Mouse (Mus musculus): Measurements from ENCODE around the gene Cacna1a. TPM values are rescaled to one million over a fixed set of nuclear protein-coding genes. Genes with fewer than 3 reads are reported as not detected.

The Cacna1a gene
- polyA plus RNA-seq, 1 experiment from 2014 or later: 20.0 TPM

DNA sequence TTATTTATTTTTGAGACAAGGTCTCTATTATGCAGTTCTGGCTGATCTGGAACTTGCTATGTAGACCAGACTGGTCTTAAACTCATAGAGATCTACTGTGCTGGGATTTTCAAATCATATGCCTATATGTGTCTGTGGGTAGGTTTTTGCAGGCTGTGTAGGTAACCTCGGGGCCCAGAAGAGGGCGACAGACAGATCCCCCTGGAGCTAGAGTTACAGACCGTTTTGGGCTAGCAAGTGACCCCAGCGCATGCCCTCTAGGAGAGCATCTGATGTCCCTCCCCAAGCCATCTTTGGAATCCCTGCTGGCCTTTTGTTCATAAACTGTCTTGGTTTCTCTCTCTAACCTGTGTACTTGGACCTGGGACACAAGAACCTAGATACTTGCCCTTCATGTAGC, 266.4 kb downstream of the Cacna1a start:
- no peak overlapping the region for H3K4me3 ChIP-seq (ENCODE audit: low read depth, low read length)
- H3K27me3 ChIP-seq (ENCODE audit: control insufficient read depth, insufficient read depth, low read depth, low read length): 0 out of 2 replicates have a peak, but pooled peaks cover 3% of the 10 kb centered on the region
- peaks cover 11% of the 10 kb centered on the region; the same call in 1 of the 2 replicates for H3K4me1 ChIP-seq (ENCODE audit: control insufficient read depth, insufficient read depth, low read length)
- no peak overlapping the region for H3K9ac ChIP-seq (ENCODE audit: low read depth, low read length)
- no peak overlapping the region for H3K27ac ChIP-seq (ENCODE audit: low read length)
- ATAC-seq: no peak
- H3K9me3 ChIP-seq (replicated peaks; ENCODE audit: control insufficient read depth, low read length, poor library complexity, severe bottlenecking): no peaks in the 10 kb centered on the region
- 25% methylated on average over 4 of the region's 4 CpGs for WGBS
- no peak overlapping the region for H3K4me2 ChIP-seq (ENCODE audit: low read length)
- H3K36me3 ChIP-seq (ENCODE audit: control insufficient read depth, insufficient read depth, low read length): no peaks in the 10 kb centered on the region

DNA sequence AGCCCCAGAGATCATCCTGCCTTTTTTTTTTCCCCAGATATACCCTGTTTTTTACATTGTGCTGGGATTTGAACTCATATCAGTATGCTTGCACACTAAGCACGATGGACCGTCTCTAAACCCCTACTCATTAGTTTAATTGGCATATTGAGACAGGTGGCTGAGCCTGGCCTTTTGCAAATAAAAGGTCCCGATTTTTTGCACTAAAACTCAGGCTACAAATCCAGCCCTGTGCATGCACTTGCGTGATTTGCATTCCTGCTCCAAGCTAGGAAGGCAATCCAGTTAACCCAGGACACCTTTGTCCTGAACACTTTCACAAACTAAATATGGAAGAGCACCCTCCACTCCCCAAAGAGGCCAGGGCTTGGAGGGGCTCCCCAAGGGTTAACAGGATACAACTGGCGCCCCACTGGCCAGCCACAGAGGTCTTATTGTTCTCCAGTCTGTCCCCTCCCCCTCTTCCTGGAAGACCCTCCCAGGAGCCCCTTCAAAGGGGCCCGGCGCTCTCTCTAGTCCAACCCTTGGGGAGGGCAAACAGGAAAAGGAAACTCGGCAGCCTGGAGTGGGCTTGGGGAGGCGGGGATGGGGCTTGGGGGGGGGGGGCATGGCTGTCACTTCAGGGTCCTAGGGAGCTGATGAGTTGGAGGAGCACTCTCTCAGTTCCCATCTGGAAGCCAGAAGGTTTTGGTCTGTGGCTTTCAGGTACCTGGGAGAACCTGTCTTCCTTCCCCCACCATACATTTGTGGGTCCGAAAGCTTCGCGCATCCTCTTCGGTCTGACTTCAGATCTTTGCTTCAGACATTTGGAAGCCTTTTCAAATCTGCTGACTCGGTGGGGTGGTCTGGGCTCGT, 267.3 kb downstream of the Cacna1a start:
- H3K4me1 ChIP-seq (ENCODE audit: control insufficient read depth, insufficient read depth, low read length): peaks cover 16% of the 10 kb centered on the region; the same call in 1 of the 2 replicates
- H3K27me3 ChIP-seq (ENCODE audit: control insufficient read depth, insufficient read depth, low read depth, low read length): 0 out of 2 replicates have a peak, but pooled peaks cover 3% of the 10 kb centered on the region
- peak overlapping the region; percentile 47 for H3K4me2 ChIP-seq (ENCODE audit: low read length)
- ATAC-seq: peak; percentile 52; the same call in 1 of the 2 replicates
- H3K9ac ChIP-seq (ENCODE audit: low read depth, low read length): peak overlapping the region; percentile 48; the same call in 1 of the 2 replicates
- H3K4me3 ChIP-seq (ENCODE audit: low read depth, low read length): peak overlapping the region; percentile 30
- no peaks in the 10 kb centered on the region for H3K36me3 ChIP-seq (ENCODE audit: control insufficient read depth, insufficient read depth, low read length)
- 1% methylated on average over 15 of the region's 15 CpGs for WGBS
- H3K9me3 ChIP-seq (replicated peaks; ENCODE audit: control insufficient read depth, low read length, poor library complexity, severe bottlenecking): no peaks in the 10 kb centered on the region
- peak overlapping the region; percentile 74 for H3K27ac ChIP-seq (ENCODE audit: low read length)

DNA sequence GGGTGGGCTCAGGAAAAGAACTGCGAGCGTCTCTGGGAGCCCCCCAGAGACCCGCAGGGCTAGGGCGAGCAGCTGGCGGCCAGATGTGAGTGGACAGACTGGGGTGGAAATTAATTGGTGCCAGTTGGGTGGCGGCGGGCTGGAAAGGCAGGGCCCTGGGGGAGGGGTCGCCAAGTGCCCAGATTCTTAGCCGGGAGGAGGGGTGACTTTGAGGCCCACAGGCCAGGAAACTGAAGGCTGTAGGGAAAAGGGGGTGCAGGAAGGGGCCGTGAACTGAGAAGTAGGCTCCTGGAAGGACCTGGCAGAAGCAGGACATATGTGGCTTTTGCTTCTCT, 267.9 kb downstream of the Cacna1a start:
- Histone ChIP-seq H3K27ac (ENCODE audit: low read length) (peak overlapping the region; percentile 74), H3K4me3 (ENCODE audit: low read depth, low read length) (peak overlapping the region; percentile 30), H3K9me3 (replicated peaks; ENCODE audit: control insufficient read depth, low read length, poor library complexity, severe bottlenecking) (no peaks in the 10 kb centered on the region), H3K9ac (ENCODE audit: low read depth, low read length) (peak overlapping the region; percentile 48; the same call in 1 of the 2 replicates), H3K27me3 (ENCODE audit: control insufficient read depth, insufficient read depth, low read depth, low read length) (0 out of 2 replicates have a peak, but pooled peaks cover 3% of the 10 kb centered on the region), H3K4me2 (ENCODE audit: low read length) (peak overlapping the region; percentile 47), H3K36me3 (ENCODE audit: control insufficient read depth, insufficient read depth, low read length) (no peaks in the 10 kb centered on the region), H3K4me1 (ENCODE audit: control insufficient read depth, insufficient read depth, low read length) (peaks cover 20% of the 10 kb centered on the region)
- ATAC-seq: no peak
- whole genome bisulfite sequencing: 2% methylated on average over 10 of the region's 10 CpGs

DNA sequence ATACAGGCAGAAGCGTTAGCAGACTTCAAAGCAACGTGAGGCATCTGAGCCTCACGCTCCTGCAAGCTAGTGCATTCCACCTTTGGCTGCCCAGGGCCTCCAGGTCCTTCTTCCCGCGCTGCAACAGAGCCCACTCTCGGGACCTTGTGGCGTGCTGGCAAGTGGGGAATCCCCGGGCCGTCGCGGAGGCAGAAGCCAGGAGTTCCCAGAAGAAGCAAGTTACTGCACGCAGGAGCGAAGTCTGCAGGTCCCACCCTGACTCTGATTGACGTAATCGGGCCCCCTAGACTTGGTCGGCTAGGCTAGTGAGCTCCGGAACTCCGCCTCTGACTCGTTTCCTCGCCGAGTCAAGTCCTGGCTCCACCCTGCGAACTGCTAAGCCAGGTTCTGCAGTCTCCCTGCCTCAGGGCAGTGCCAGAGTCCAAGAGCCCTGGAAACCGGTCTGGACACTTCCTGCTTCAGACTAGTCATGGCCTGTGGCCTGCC, 268.4 kb downstream of the Cacna1a start:
- ATAC-seq: 0 out of 2 replicates have a peak, but pooled peaks have one; percentile 15
- Histone ChIP-seq H3K9ac (ENCODE audit: low read depth, low read length) (peak overlapping the region; percentile 48; the same call in 1 of the 2 replicates), H3K27me3 (ENCODE audit: control insufficient read depth, insufficient read depth, low read depth, low read length) (peaks cover 3% of the 10 kb centered on the region; the same call in 1 of the 2 replicates), H3K4me2 (ENCODE audit: low read length) (peak overlapping the region; percentile 47), H3K27ac (ENCODE audit: low read length) (peak overlapping the region; percentile 74), H3K36me3 (ENCODE audit: control insufficient read depth, insufficient read depth, low read length) (no peaks in the 10 kb centered on the region), H3K4me3 (ENCODE audit: low read depth, low read length) (peak overlapping the region; percentile 30), H3K9me3 (replicated peaks; ENCODE audit: control insufficient read depth, low read length, poor library complexity, severe bottlenecking) (no peaks in the 10 kb centered on the region), H3K4me1 (ENCODE audit: control insufficient read depth, insufficient read depth, low read length) (peaks cover 24% of the 10 kb centered on the region)
- 4% methylated on average over 23 of the region's 23 CpGs for WGBS

DNA sequence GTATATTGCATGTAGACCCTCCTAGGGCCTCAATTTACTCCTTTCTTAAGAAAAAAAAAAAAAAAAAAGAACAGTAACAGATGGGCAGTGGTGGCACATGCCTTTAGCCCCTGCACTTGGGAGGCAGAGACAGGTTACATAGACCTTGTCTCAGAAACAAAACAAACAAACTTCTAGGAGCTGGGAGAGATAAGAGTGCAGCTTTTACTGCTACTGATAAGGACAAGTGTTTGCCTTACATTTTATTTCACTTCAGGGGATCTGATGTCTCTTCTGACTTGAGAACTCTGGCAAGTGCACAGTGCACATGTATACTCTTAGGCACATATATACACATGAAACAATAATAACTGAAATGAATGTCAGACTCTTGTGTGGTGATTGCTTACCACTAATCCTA, 269.0 kb downstream of the Cacna1a start:
- peaks cover 29% of the 10 kb centered on the region for H3K4me1 ChIP-seq (ENCODE audit: control insufficient read depth, insufficient read depth, low read length)
- no peak overlapping the region for H3K4me2 ChIP-seq (ENCODE audit: low read length)
- H3K27me3 ChIP-seq (ENCODE audit: control insufficient read depth, insufficient read depth, low read depth, low read length): peaks cover 6% of the 10 kb centered on the region; the same call in 1 of the 2 replicates
- H3K4me3 ChIP-seq (ENCODE audit: low read depth, low read length): no peak overlapping the region
- no peaks in the 10 kb centered on the region for H3K9me3 ChIP-seq (replicated peaks; ENCODE audit: control insufficient read depth, low read length, poor library complexity, severe bottlenecking)
- no peaks in the 10 kb centered on the region for H3K36me3 ChIP-seq (ENCODE audit: control insufficient read depth, insufficient read depth, low read length)
- ATAC-seq: no peak
- H3K9ac ChIP-seq (ENCODE audit: low read depth, low read length): no peak overlapping the region
- H3K27ac ChIP-seq (ENCODE audit: low read length): no peak overlapping the region

DNA sequence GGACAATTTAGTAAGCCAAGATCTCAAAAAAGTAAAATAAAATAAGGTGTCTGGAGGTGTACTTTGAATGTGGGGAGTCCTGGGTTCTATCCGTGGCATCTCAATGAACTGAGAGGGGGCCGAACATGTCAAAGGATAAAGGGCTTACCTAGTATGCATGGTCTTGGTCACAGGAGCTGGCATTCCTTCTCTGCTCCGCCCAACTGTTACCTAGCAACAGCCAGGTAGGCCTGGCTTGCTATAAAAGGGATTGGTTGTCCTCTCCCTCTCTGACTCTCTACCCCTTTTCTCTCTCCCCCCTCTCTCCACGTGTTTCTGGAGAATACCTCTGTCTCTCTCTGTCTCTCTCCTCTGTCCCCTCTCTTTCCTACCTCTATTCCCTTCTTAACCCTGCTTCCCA, 269.4 kb downstream of the Cacna1a start:
- Histone ChIP-seq H3K4me2 (ENCODE audit: low read length) (no peak overlapping the region), H3K36me3 (ENCODE audit: control insufficient read depth, insufficient read depth, low read length) (no peaks in the 10 kb centered on the region), H3K4me1 (ENCODE audit: control insufficient read depth, insufficient read depth, low read length) (peaks cover 32% of the 10 kb centered on the region), H3K4me3 (ENCODE audit: low read depth, low read length) (no peak overlapping the region), H3K27ac (ENCODE audit: low read length) (no peak overlapping the region), H3K9ac (ENCODE audit: low read depth, low read length) (no peak overlapping the region), H3K9me3 (replicated peaks; ENCODE audit: control insufficient read depth, low read length, poor library complexity, severe bottlenecking) (no peaks in the 10 kb centered on the region), H3K27me3 (ENCODE audit: control insufficient read depth, insufficient read depth, low read depth, low read length) (peaks cover 6% of the 10 kb centered on the region; the same call in 1 of the 2 replicates)
- ATAC-seq: no peak
- WGBS: 40% methylated on average over 4 of the region's 4 CpGs

DNA sequence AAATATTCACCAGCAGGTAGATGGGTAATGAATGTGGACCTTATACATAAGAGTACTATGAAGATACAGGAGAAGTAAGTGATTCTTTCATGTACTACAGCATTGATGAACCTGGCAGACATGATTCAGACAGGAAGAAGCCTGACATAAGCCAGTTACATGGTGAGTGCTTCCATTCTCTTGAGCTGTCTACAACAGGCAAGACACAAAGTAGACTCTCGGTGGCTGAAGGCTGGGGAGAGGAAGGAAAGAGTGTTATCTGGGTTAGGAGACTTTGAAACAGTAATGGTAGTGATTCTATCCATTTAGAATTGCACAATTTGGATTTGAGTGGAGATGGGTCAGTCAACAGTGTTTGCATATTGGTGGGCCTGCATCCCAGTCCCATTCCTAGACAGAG, 270.7 kb downstream of the Cacna1a start:
- Histone ChIP-seq H3K9me3 (replicated peaks; ENCODE audit: control insufficient read depth, low read length, poor library complexity, severe bottlenecking) (no peaks in the 10 kb centered on the region), H3K27me3 (ENCODE audit: control insufficient read depth, insufficient read depth, low read depth, low read length) (peaks cover 6% of the 10 kb centered on the region; the same call in 1 of the 2 replicates), H3K36me3 (ENCODE audit: control insufficient read depth, insufficient read depth, low read length) (no peaks in the 10 kb centered on the region), H3K4me3 (ENCODE audit: low read depth, low read length) (no peak overlapping the region), H3K4me2 (ENCODE audit: low read length) (no peak overlapping the region), H3K4me1 (ENCODE audit: control insufficient read depth, insufficient read depth, low read length) (peaks cover 41% of the 10 kb centered on the region), H3K27ac (ENCODE audit: low read length) (no peak overlapping the region), H3K9ac (ENCODE audit: low read depth, low read length) (no peak overlapping the region)
- WGBS: 43% methylated on average over 1 of the region's 1 CpGs
- ATAC-seq: no peak

DNA sequence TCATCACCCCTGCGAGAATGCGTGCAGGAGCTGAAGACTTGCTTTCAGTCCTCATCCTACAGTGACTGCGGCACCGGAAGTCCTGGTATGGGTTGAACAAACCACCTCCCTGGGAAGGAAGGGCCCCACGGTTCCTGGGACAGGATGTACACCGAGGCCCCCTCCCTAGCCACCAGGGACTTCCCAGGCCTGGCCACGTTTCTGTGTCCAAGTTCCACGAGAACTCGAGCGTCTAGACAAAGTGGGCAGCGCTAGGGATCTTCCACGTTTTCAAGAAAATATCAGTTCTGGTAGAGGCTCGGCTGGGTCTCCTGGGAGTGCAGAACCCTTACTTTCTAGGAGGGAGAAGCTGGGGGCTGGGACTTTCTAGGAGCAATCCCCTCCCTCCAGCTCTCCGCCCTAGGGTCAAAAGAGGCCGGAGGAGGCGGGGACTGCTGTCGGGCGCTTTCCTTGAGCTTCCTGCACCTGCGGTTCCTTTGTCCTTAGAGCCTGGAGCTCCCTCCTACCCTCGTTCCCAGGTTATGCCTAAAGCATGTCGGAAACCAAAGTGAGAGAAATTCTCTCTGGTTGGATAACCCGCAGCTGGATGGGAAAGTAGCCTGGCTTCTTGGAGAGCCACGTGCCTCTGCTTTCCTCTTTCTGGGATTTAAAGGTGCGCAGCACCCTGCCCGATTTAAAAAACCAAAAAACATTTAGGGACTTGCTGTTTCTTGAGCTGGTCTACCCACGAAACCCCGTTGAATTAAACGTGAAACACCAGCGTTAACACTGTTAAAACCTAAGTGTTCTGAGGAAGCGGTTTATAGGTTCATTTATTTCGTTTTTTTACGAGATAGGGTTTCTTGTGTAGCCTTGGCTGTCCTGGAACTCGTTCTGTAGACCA, 271.9 kb downstream of the Cacna1a start:
- no peak for ATAC-seq
- H3K27me3 ChIP-seq (ENCODE audit: control insufficient read depth, insufficient read depth, low read depth, low read length): peaks cover 6% of the 10 kb centered on the region; the same call in 1 of the 2 replicates
- H3K9me3 ChIP-seq (replicated peaks; ENCODE audit: control insufficient read depth, low read length, poor library complexity, severe bottlenecking): no peaks in the 10 kb centered on the region
- 0 out of 2 replicates have a peak overlapping the region, but pooled peaks have one; percentile 0 for H3K9ac ChIP-seq (ENCODE audit: low read depth, low read length)
- H3K4me2 ChIP-seq (ENCODE audit: low read length): peak overlapping the region; percentile 87
- H3K4me1 ChIP-seq (ENCODE audit: control insufficient read depth, insufficient read depth, low read length): peaks cover 41% of the 10 kb centered on the region
- H3K4me3 ChIP-seq (ENCODE audit: low read depth, low read length): peak overlapping the region; percentile 14; the same call in 1 of the 2 replicates
- no peaks in the 10 kb centered on the region for H3K36me3 ChIP-seq (ENCODE audit: control insufficient read depth, insufficient read depth, low read length)
- H3K27ac ChIP-seq (ENCODE audit: low read length): peak overlapping the region; percentile 26; the same call in 1 of the 2 replicates
- WGBS: 4% methylated on average over 33 of the region's 33 CpGs
